Mouse (Mus musculus) cerebellum, adult 2 months (tissue): ENCODE data around the gene Prkab1.

Source experiments
- CTCF ChIP-seq: fragments of 200-500 bp; IDR thresholded peaks from 2 replicates; pipeline ENCODE4 v1.5.1; 2011; ENCODE audit warnings: low read depth, mild to moderate bottlenecking, control low read depth, low read length, moderate library complexity, borderline replicate concordance; ENCODE audit not compliant: insufficient read depth
- POLR2A ChIP-seq: fragments of 200-500 bp; IDR thresholded peaks from 2 replicates; pipeline ENCODE4 v1.6.1; 2011; ENCODE audit warnings: low read length, control low read depth, borderline replicate concordance; ENCODE audit not compliant: insufficient read depth

DNA sequence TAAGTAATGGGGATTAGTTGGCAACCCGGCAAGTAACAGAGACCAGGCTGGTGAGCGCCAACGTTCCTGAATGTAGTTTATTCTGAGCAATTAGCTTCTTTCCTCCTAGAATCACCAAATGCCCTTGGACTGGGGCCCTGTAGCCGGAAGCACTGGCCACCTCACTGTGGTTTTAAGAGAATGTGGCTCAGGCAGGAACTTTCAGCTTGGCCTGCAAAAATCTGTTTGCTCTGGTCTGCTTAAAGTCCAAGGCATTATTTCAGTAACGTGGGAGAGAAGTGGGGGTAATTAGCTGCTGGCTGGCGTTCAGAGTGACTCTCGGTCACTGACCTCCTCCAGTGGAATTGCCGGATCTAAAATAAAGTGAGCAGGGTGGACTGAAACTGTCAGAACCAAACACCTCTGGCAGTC, 1.1 kb downstream of the Prkab1 start:
- no peak for TF ChIP-seq CTCF
- TF ChIP-seq POLR2A: no peak
